Mouse (Mus musculus): Measurements from ENCODE around the gene Rad9a.

DNA sequence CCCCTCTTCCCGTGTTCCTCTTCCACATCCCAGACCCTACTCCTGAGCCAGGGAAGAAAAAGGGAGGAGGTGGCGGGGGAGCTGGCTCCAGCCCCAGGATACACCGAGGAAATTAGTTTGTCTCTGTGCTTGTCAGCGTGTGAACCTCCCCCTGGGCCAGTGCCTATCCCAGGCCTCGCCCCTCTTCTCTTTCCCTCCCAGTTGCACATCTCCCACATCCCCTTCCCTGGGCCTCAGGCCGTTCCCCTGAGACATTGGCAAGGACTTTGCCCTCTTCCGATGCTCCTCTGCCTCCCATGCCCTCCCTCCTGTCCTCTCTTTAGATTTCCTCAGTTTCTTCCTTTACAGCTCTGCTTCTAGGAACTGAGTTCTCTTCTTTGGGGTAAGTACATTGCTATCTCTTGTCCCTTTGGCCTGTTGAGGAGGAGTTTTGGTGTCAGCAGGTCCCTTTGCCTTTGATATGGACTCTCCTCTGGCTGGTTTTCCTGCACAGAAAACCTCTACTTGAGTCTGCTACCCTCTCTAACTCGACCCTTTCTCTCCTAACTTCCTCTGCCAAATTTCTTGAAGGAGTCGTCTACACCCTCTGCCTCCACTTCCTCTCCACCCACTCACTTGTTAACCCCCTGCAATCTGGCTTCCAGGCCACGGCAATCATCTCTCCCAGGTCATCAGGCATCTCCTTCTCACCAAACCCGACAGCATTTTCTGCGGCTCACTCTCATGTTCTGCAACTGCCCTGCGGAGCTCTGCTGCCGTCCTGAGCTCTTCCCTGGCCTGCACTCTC is 19.7 kb upstream of the Rad9a start:
- TF ChIP-seq CTCF (IDR thresholded peaks at IDR 0.05) (no peak), POLR2A (IDR thresholded peaks at IDR 0.05; ENCODE audit: insufficient read depth, low read depth, low read length) (no peak)

Measured in heart, adult 2 months (tissue).